Mouse (Mus musculus): ENCODE measurements around the gene Ncoa5. TPM values are rescaled to one million over a fixed set of nuclear protein-coding genes. Genes with fewer than 3 reads are reported as not detected.

Ncoa5 gene
- total RNA-seq, 2 experiments from 2014 or later: 55.5 to 57.5 TPM

GRCm38 (mm10) chr2:164988777-164989176 lies 45.9 kb downstream of the Ncoa5 start:
- TF ChIP-seq CTCF (IDR thresholded peaks at IDR 0.05): no peak
- intact Hi-C loops (cut with DNase I): no loop called here
- no peak for DNase-seq (ENCODE audit: extremely low spot score in 1 of 2, low spot score in 2 of 2)
- Histone ChIP-seq H3K4me3 (no peak overlapping the region), H3K27ac (no peak overlapping the region)

GRCm38 (mm10) chr2:164986371-164987027 lies 48.2 kb downstream of the Ncoa5 start:
- no peak for TF ChIP-seq CTCF (IDR thresholded peaks at IDR 0.05)
- Histone ChIP-seq H3K4me3 (no peak overlapping the region), H3K27ac (no peak overlapping the region)
- DNase-seq (ENCODE audit: extremely low spot score in 1 of 2, low spot score in 2 of 2): no peak
- intact Hi-C loops (cut with DNase I): no loop called here

- no peak overlapping the region for H3K4me3 ChIP-seq
- DNase-seq (ENCODE audit: extremely low spot score in 1 of 2, low spot score in 2 of 2): no peak
- intact Hi-C loops (cut with DNase I): no loop called here
- no peak for TF ChIP-seq CTCF (IDR thresholded peaks at IDR 0.05)
- no peak overlapping the region for H3K27ac ChIP-seq
Observed at GRCm38 (mm10) chr2:164985962-164986361, 48.7 kb downstream of the Ncoa5 start.

GRCm38 (mm10) chr2:164979749-164980148 lies 54.9 kb downstream of the Ncoa5 start:
- Histone ChIP-seq H3K4me3 (no peak overlapping the region), H3K27ac (no peak overlapping the region)
- TF ChIP-seq CTCF (IDR thresholded peaks at IDR 0.05): no peak
- DNase-seq (ENCODE audit: extremely low spot score in 1 of 2, low spot score in 2 of 2): no peak
- intact Hi-C loops (cut with DNase I): no loop called here

GRCm38 (mm10) chr2:164975611-164976010 lies 59.1 kb downstream of the Ncoa5 start:
- H3K27ac ChIP-seq: no peak overlapping the region; the same call in 1 of the 2 replicates
- intact Hi-C loops (cut with DNase I): no loop called here
- no peak for DNase-seq (ENCODE audit: extremely low spot score in 1 of 2, low spot score in 2 of 2)
- TF ChIP-seq CTCF (IDR thresholded peaks at IDR 0.05): no peak
- no peak overlapping the region for H3K4me3 ChIP-seq

- no peak overlapping the region for H3K27ac ChIP-seq
- no peak overlapping the region for H3K4me3 ChIP-seq
- no peak for TF ChIP-seq CTCF (IDR thresholded peaks at IDR 0.05)
- intact Hi-C loops (cut with DNase I): no loop called here
- DNase-seq (ENCODE audit: extremely low spot score in 1 of 2, low spot score in 2 of 2): no peak
Observed at GRCm38 (mm10) chr2:164972646-164973045, 62.0 kb downstream of the Ncoa5 start.

GRCm38 (mm10) chr2:164970631-164971196 lies 64.0 kb downstream of the Ncoa5 start:
- H3K4me3 ChIP-seq: peak overlapping the region; percentile 64
- no peak for TF ChIP-seq CTCF (IDR thresholded peaks at IDR 0.05)
- H3K27ac ChIP-seq: peak overlapping the region; percentile 98
- peak; percentile 78 to 80 for DNase-seq (ENCODE audit: extremely low spot score in 1 of 2, low spot score in 2 of 2)
- intact Hi-C loops (cut with DNase I): no loop called here

- Histone ChIP-seq H3K27ac (peak overlapping the region; percentile 98), H3K4me3 (peak overlapping the region; percentile 64)
- TF ChIP-seq CTCF (IDR thresholded peaks at IDR 0.05): peak; percentile 11; the same call in 1 of the 2 replicates
- peak; percentile 60 to 63 for DNase-seq (ENCODE audit: extremely low spot score in 1 of 2, low spot score in 2 of 2)
- intact Hi-C loops (cut with DNase I): loop anchor here (2.0 to 10.0 kb wide), 4 partner anchors 25 to 385 kb away; partner anchors contain the start of gene Slc35c2
Observed at GRCm38 (mm10) chr2:164969348-164969781, 65.3 kb downstream of the Ncoa5 start.

GRCm38 (mm10) chr2:164968451-164968851 lies 66.2 kb downstream of the Ncoa5 start:
- Histone ChIP-seq H3K27ac (peak overlapping the region; percentile 98), H3K4me3 (peak overlapping the region; percentile 64)
- no peak for TF ChIP-seq CTCF (IDR thresholded peaks at IDR 0.05)
- intact Hi-C loops (cut with DNase I): loop anchor here (2.0 to 10.0 kb wide), 4 partner anchors 26 to 386 kb away; partner anchors contain the start of gene Slc35c2
- DNase-seq (ENCODE audit: extremely low spot score in 1 of 2, low spot score in 2 of 2): peak; percentile 55 to 63

- peak overlapping the region; percentile 64 for H3K4me3 ChIP-seq
- TF ChIP-seq CTCF (IDR thresholded peaks at IDR 0.05): no peak
- H3K27ac ChIP-seq: peak overlapping the region; percentile 98
- intact Hi-C loops (cut with DNase I): loop anchor here (2.0 to 10.0 kb wide), 4 partner anchors 27 to 387 kb away; partner anchors contain the start of gene Slc35c2
- peak; percentile 81 to 84 for DNase-seq (ENCODE audit: extremely low spot score in 1 of 2, low spot score in 2 of 2)
Observed at GRCm38 (mm10) chr2:164967761-164968440, 66.8 kb downstream of the Ncoa5 start.

- Histone ChIP-seq H3K27ac (peak overlapping the region; percentile 98), H3K4me3 (peak overlapping the region; percentile 64)
- peak; percentile 38 for TF ChIP-seq CTCF (IDR thresholded peaks at IDR 0.05)
- DNase-seq (ENCODE audit: extremely low spot score in 1 of 2, low spot score in 2 of 2): no peak
- intact Hi-C loops (cut with DNase I): loop anchor here (5.0 to 10.0 kb wide), 2 partner anchors 320 to 388 kb away; partner anchors contain the start of gene Slc35c2
Observed at GRCm38 (mm10) chr2:164967193-164967592, 67.5 kb downstream of the Ncoa5 start.

GRCm38 (mm10) chr2:164966381-164966780 lies 68.3 kb downstream of the Ncoa5 start:
- no peak for DNase-seq (ENCODE audit: extremely low spot score in 1 of 2, low spot score in 2 of 2)
- no peak for TF ChIP-seq CTCF (IDR thresholded peaks at IDR 0.05)
- H3K27ac ChIP-seq: no peak overlapping the region; the same call in 1 of the 2 replicates
- no peak overlapping the region for H3K4me3 ChIP-seq
- intact Hi-C loops (cut with DNase I): loop anchor here (5.0 to 10.0 kb wide), 2 partner anchors 321 to 388 kb away; partner anchors contain the start of gene Slc35c2

Measured in left cerebral cortex, adult 2 months (tissue).